Mouse (Mus musculus): ENCODE results near the gene Cwc25.

The Cwc25 gene

GRCm38 (mm10) chr11:97766154-97766881, at the start of gene Cwc25:
Cwc25 (minus strand) TSS chr11:97766556.
- peak; percentile 94 for DNase-seq

GRCm38 (mm10) chr11:97815736-97816135, 49.4 kb upstream of the Cwc25 start:
- no peak for DNase-seq

GRCm38 (mm10) chr11:97813746-97814515, 47.6 kb upstream of the Cwc25 start:
- peak; percentile 86 for DNase-seq

- DNase-seq, result no peak
Measured at GRCm38 (mm10) chr11:97813085-97813484, 46.7 kb upstream of the Cwc25 start.

- DNase-seq, result no peak
Measured at GRCm38 (mm10) chr11:97812491-97812921, 46.1 kb upstream of the Cwc25 start.

GRCm38 (mm10) chr11:97811569-97812362, 45.4 kb upstream of the Cwc25 start:
- DNase-seq, result peak; percentile 91

- no peak for DNase-seq
Measured at GRCm38 (mm10) chr11:97810970-97811369, 44.6 kb upstream of the Cwc25 start.

- no peak for DNase-seq
Measured at GRCm38 (mm10) chr11:97810356-97810755, 44.0 kb upstream of the Cwc25 start.

- no peak for DNase-seq
Measured at GRCm38 (mm10) chr11:97809235-97810121, 43.1 kb upstream of the Cwc25 start.

- DNase-seq, result no peak
Measured at GRCm38 (mm10) chr11:97808621-97809234, 42.4 kb upstream of the Cwc25 start.

GRCm38 (mm10) chr11:97808093-97808492, 41.7 kb upstream of the Cwc25 start:
- no peak for DNase-seq

GRCm38 (mm10) chr11:97807626-97808025, 41.3 kb upstream of the Cwc25 start:
- DNase-seq, result no peak

- no peak for DNase-seq
Measured at GRCm38 (mm10) chr11:97806613-97806964, 40.2 kb upstream of the Cwc25 start.

GRCm38 (mm10) chr11:97805662-97806612, 39.6 kb upstream of the Cwc25 start:
- peak; percentile 51 for DNase-seq

- DNase-seq, result no peak
Measured at GRCm38 (mm10) chr11:97804841-97805661, 38.7 kb upstream of the Cwc25 start.

GRCm38 (mm10) chr11:97803847-97804246, 37.5 kb upstream of the Cwc25 start:
- no peak for DNase-seq

GRCm38 (mm10) chr11:97802495-97802894, 36.1 kb upstream of the Cwc25 start:
- peak; percentile 3 for DNase-seq

GRCm38 (mm10) chr11:97802194-97802470, 35.8 kb upstream of the Cwc25 start:
- no peak for DNase-seq

GRCm38 (mm10) chr11:97801409-97802193, 35.2 kb upstream of the Cwc25 start:
- peak; percentile 82 for DNase-seq
